Mouse (Mus musculus) thymus, adult 2 months (tissue): ENCODE results near the gene Ubxn2a. TPM values are rescaled to one million over a fixed set of nuclear protein-coding genes. Genes with fewer than 3 reads are reported as not detected.
A peak's percentile ranks its signal among the peaks of the same experiment; 100 is the strongest.

ENCODE experiments used
- DNase-seq: peaks from one replicate; pipeline ENCODE4 v3.0.0; 2021
- H3K27ac ChIP-seq: fragments of 200-500 bp; 2 replicates; pipeline ENCODE4 v1.5.1; 2012; ENCODE audit warnings: low read length, control low read depth; ENCODE audit not compliant: control insufficient read depth, insufficient read depth
- H3K27me3 ChIP-seq: fragments of 200-500 bp; 2 replicates; pipeline ENCODE4 v1.6.1; 2012; ENCODE audit warnings: mild to moderate bottlenecking, low read length, moderate library complexity, mixed read lengths; ENCODE audit not compliant: control insufficient read depth, insufficient read depth
- H3K36me3 ChIP-seq: fragments of 200-500 bp; 2 replicates; pipeline ENCODE4 v1.6.1; 2012; ENCODE audit warnings: mild to moderate bottlenecking, low read length, moderate library complexity; ENCODE audit not compliant: control insufficient read depth, insufficient read depth
- H3K4me1 ChIP-seq: fragments of 200-500 bp; replicated peaks from 2 replicates; pipeline ENCODE4 v1.6.1; 2012; ENCODE audit warnings: low read length; ENCODE audit not compliant: control insufficient read depth, insufficient read depth
- H3K4me3 ChIP-seq: fragments of 200-500 bp; 2 replicates; pipeline ENCODE4 v1.5.1; 2012; ENCODE audit warnings: mild to moderate bottlenecking, low read length, control low read depth, moderate library complexity; ENCODE audit not compliant: control insufficient read depth, insufficient read depth
- CTCF ChIP-seq: fragments of 200-500 bp; IDR thresholded peaks from 2 replicates; pipeline ENCODE4 v1.5.1; 2012; ENCODE audit warnings: mild to moderate bottlenecking, control low read depth, low read length, moderate library complexity, borderline replicate concordance; ENCODE audit not compliant: control insufficient read depth, poor library complexity, insufficient read depth; ENCODE audit errors: extremely low read depth
- POLR2A ChIP-seq: fragments of 200-500 bp; IDR thresholded peaks from 2 replicates; pipeline ENCODE4 v1.6.1; 2012; ENCODE audit warnings: mild to moderate bottlenecking, low read length, control low read depth, moderate library complexity; ENCODE audit not compliant: control insufficient read depth, poor library complexity, insufficient read depth; ENCODE audit errors: extremely low read depth
- WGBS: fragments of 180-500 bp; shearing (Covaris S2); methylation state at CpG from one replicate; pipeline ENCODE4 v1.1.7; 2018; 5-methylcytosine and 5-hydroxymethylcytosine counted together
- polyA plus RNA-seq: library from polyadenylated mRNA; depleted of rRNA; stranded (reverse); fragments of >200 nt; gene quantifications from 2 replicates; pipeline ENCODE4 v1.2.3, GENCODE M21; 2012

Ubxn2a gene
- polyA plus RNA-seq, 1 experiment = 3.3 TPM

GRCm38 (mm10) chr12:4859241-4859914 is 48.1 kb downstream of the Ubxn2a start:
- no peak overlapping the region for H3K27ac ChIP-seq
- no peak overlapping the region for H3K4me3 ChIP-seq
- TF ChIP-seq CTCF = no peak
- TF ChIP-seq POLR2A = no peak
- H3K36me3 ChIP-seq = no peaks in the 10 kb centered on the region
- H3K4me1 ChIP-seq = no peaks in the 10 kb centered on the region
- 69% methylated on average over 11 of the region's 11 CpGs for whole genome bisulfite sequencing
- no peaks in the 10 kb centered on the region for H3K27me3 ChIP-seq
- DNase-seq = no peak

- DNase-seq = no peak
- no peaks in the 10 kb centered on the region for H3K36me3 ChIP-seq
- no peaks in the 10 kb centered on the region for H3K27me3 ChIP-seq
- no peaks in the 10 kb centered on the region for H3K4me1 ChIP-seq
- no peak overlapping the region for H3K27ac ChIP-seq
- TF ChIP-seq CTCF (no peak), POLR2A (no peak)
- 97% methylated on average over 2 of the region's 2 CpGs for WGBS
- H3K4me3 ChIP-seq = no peak overlapping the region
Measured at GRCm38 (mm10) chr12:4856834-4857233, 50.7 kb downstream of the Ubxn2a start.

GRCm38 (mm10) chr12:4856160-4856559 is 51.3 kb downstream of the Ubxn2a start:
- Histone ChIP-seq H3K27me3 (no peaks in the 10 kb centered on the region), H3K36me3 (no peaks in the 10 kb centered on the region), H3K4me1 (no peaks in the 10 kb centered on the region), H3K27ac (no peak overlapping the region), H3K4me3 (no peak overlapping the region)
- TF ChIP-seq CTCF (no peak), POLR2A (no peak)
- WGBS = 98% methylated on average over 5 of the region's 5 CpGs
- peak; percentile 43 for DNase-seq

- H3K4me1 ChIP-seq = peaks cover 6% of the 10 kb centered on the region
- H3K36me3 ChIP-seq = no peaks in the 10 kb centered on the region
- peak overlapping the region; percentile 20 for H3K4me3 ChIP-seq
- peak; percentile 31 for DNase-seq
- TF ChIP-seq CTCF (no peak), POLR2A (no peak)
- H3K27ac ChIP-seq = no peak overlapping the region
- WGBS = under 1% methylated on average over 12 of the region's 12 CpGs
- H3K27me3 ChIP-seq = peaks cover 12% of the 10 kb centered on the region; the same call in 1 of the 2 replicates
Measured at GRCm38 (mm10) chr12:4843741-4844140, 63.8 kb downstream of the Ubxn2a start.

- H3K36me3 ChIP-seq = no peaks in the 10 kb centered on the region
- no peak within 1 kb of the TSS for H3K27ac ChIP-seq
- peak within 1 kb of the TSS; percentile 70 for H3K4me3 ChIP-seq
- H3K4me1 ChIP-seq = peaks cover 6% of the 10 kb centered on the region
- 2% methylated on average over 30 of the region's 30 CpGs for WGBS
- H3K27me3 ChIP-seq = peaks cover 12% of the 10 kb centered on the region; the same call in 1 of the 2 replicates
- 0 out of 2 replicates have a peak, but pooled peaks have one; percentile 47 for TF ChIP-seq CTCF
- TF ChIP-seq POLR2A = no peak
- peak; percentile 86 for DNase-seq
Measured at GRCm38 (mm10) chr12:4842890-4843597, 64.5 kb downstream of the Ubxn2a start, which contains the start of gene Wdcp. Gene Wdcp (plus strand): TSS chr12:4843303.

- WGBS = 92% methylated on average over 8 of the region's 8 CpGs
- TF ChIP-seq POLR2A (no peak), CTCF (no peak)
- peaks cover 12% of the 10 kb centered on the region; the same call in 1 of the 2 replicates for H3K27me3 ChIP-seq
- no peaks in the 10 kb centered on the region for H3K36me3 ChIP-seq
- no peak overlapping the region for H3K4me3 ChIP-seq
- DNase-seq = no peak
- no peak overlapping the region for H3K27ac ChIP-seq
- peaks cover 6% of the 10 kb centered on the region for H3K4me1 ChIP-seq
Measured at GRCm38 (mm10) chr12:4842456-4842855, 65.0 kb downstream of the Ubxn2a start.

- Histone ChIP-seq H3K4me3 (peak within 1 kb of the TSS; percentile 58), H3K4me1 (peaks cover 6% of the 10 kb centered on the region), H3K27me3 (peaks cover 12% of the 10 kb centered on the region; the same call in 1 of the 2 replicates), H3K36me3 (no peaks in the 10 kb centered on the region), H3K27ac (no peak within 1 kb of the TSS)
- DNase-seq = peak; percentile 56
- under 1% methylated on average over 37 of the region's 37 CpGs for WGBS
- TF ChIP-seq CTCF = no peak
- TF ChIP-seq POLR2A = no peak
Measured at GRCm38 (mm10) chr12:4841392-4841887, 66.1 kb downstream of the Ubxn2a start, which contains the start of gene Fkbp1b. Gene Fkbp1b (minus strand): TSS chr12:4841591.
